Mouse (Mus musculus) heart, embryonic 15.5 days (tissue): ENCODE results near the gene Ccdc182. TPM values are rescaled to one million over a fixed set of nuclear protein-coding genes. Genes with fewer than 3 reads are reported as not detected.

Experiments used
- ATAC-seq: fragments of 200-750 bp; cut with Nextera tagmentation; replicated peaks from 2 replicates; pipeline ENCODE4 v1.8.0; 2017; ENCODE audit warnings: low read depth, moderate TSS enrichment; ENCODE audit not compliant: insufficient number of reproducible peaks, insufficient read depth, low FRiP score
- H3K27ac ChIP-seq: fragments of 300-500 bp; sonication (generic); 2 replicates; pipeline ENCODE4 v1.5.1; 2015; ENCODE audit warnings: mild to moderate bottlenecking, inconsistent platforms
- H3K27me3 ChIP-seq: fragments of 300-500 bp; sonication (generic); 2 replicates; pipeline ENCODE4 v1.6.1; 2015; ENCODE audit warnings: inconsistent platforms
- H3K36me3 ChIP-seq: fragments of 300-500 bp; sonication (generic); 2 replicates; pipeline ENCODE4 v1.6.1; 2015; ENCODE audit warnings: mild to moderate bottlenecking, inconsistent platforms
- H3K4me1 ChIP-seq: fragments of 300-500 bp; sonication (generic); replicated peaks from 2 replicates; pipeline ENCODE4 v1.6.1; 2015; ENCODE audit warnings: inconsistent platforms
- H3K4me2 ChIP-seq: fragments of 300-500 bp; sonication (generic); 2 replicates; pipeline ENCODE4 v1.6.1; 2015; ENCODE audit warnings: inconsistent platforms, mild to moderate bottlenecking, moderate library complexity
- H3K4me3 ChIP-seq: fragments of 300-500 bp; sonication (generic); 2 replicates; pipeline ENCODE4 v1.5.1; 2015; ENCODE audit warnings: mild to moderate bottlenecking, inconsistent platforms
- H3K9ac ChIP-seq: fragments of 300-500 bp; sonication (generic); 2 replicates; pipeline ENCODE4 v1.6.1; 2015; ENCODE audit warnings: mild to moderate bottlenecking, inconsistent platforms
- H3K9me3 ChIP-seq: fragments of 300-500 bp; sonication (generic); replicated peaks from 2 replicates; pipeline ENCODE4 v1.6.1; 2016; ENCODE audit warnings: inconsistent platforms
- WGBS: fragments of 180-500 bp; shearing (Covaris S2); methylation state at CpG from one replicate; pipeline ENCODE4 v1.1.7; 2015; ENCODE audit warnings: mixed read lengths; 5-methylcytosine and 5-hydroxymethylcytosine counted together
- polyA plus RNA-seq: library from polyadenylated mRNA; unstranded; fragments of >200 nt; fragmentation: Nextera tagmentation; extraction: Ambion mirVana; gene quantifications from 2 replicates; pipeline ENCODE4 v1.2.1, GENCODE M21; 2015

The Ccdc182 gene
- polyA plus RNA-seq, 1 experiment from 2014 or later, result not detected

- Histone ChIP-seq H3K9me3 (no peaks in the 10 kb centered on the region), H3K9ac (no peak overlapping the region), H3K36me3 (no peaks in the 10 kb centered on the region), H3K4me3 (no peak overlapping the region), H3K27ac (peak overlapping the region; percentile 23), H3K4me1 (peaks cover 9% of the 10 kb centered on the region), H3K27me3 (no peaks in the 10 kb centered on the region), H3K4me2 (no peak overlapping the region)
- ATAC-seq, result no peak
- WGBS, result 24% methylated on average over 7 of the region's 7 CpGs
Observed at GRCm38 (mm10) chr11:88260463-88260862, 33.4 kb upstream of the Ccdc182 start.

DNA sequence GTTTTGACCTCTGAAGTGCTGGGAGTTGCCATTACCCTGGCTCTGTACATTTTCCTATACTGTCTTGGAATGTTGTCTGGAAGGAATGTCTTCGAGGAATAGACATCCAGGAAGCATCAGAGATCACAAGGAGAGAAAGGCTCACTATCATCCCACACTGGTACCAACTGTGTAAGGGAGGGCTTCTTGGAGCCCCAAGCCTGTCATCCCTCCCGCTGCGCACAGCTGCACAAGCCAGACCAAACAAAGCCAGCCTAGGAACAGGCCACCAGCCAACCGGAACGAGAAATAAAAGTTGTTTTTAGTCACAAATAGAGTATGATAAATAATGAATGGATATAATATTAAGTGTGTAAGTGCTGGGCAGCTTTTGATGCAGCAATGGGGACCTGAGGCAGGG is 29.0 kb upstream of the Ccdc182 start:
- 75% methylated on average over 5 of the region's 5 CpGs for WGBS
- H3K4me3 ChIP-seq, result no peak overlapping the region
- H3K9me3 ChIP-seq, result no peaks in the 10 kb centered on the region
- H3K4me2 ChIP-seq, result no peak overlapping the region
- no peak overlapping the region for H3K9ac ChIP-seq
- H3K27ac ChIP-seq, result no peak overlapping the region
- no peak for ATAC-seq
- peaks cover 14% of the 10 kb centered on the region for H3K4me1 ChIP-seq
- no peaks in the 10 kb centered on the region for H3K27me3 ChIP-seq
- H3K36me3 ChIP-seq, result no peaks in the 10 kb centered on the region

DNA sequence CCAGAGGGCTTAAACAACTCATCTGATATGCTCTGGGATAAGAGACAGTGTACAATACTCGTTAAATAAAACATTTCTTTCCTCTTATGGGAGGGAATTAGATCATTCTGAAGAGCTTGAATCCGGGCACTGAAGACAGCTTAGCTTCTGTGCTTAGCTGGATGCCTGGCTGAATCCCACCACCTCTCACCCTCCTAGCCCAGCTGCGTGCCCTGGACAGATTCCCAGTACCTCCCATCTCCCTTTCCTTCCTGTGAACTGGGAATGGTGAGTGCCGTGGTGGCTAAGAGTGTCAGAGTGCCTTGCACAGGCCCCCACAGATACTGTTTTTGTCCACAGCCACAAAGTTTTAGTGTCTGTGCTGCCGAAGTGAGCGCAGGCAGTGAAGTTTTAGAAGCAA is 27.5 kb upstream of the Ccdc182 start:
- peaks cover 5% of the 10 kb centered on the region; the same call in 1 of the 2 replicates for H3K4me1 ChIP-seq
- H3K4me2 ChIP-seq, result no peak overlapping the region
- no peak overlapping the region for H3K27ac ChIP-seq
- no peaks in the 10 kb centered on the region for H3K9me3 ChIP-seq
- H3K4me3 ChIP-seq, result no peak overlapping the region
- 59% methylated on average over 6 of the region's 6 CpGs for WGBS
- H3K9ac ChIP-seq, result no peak overlapping the region
- no peaks in the 10 kb centered on the region for H3K27me3 ChIP-seq
- no peaks in the 10 kb centered on the region for H3K36me3 ChIP-seq
- ATAC-seq, result no peak

- no peak for ATAC-seq
- no peaks in the 10 kb centered on the region for H3K27me3 ChIP-seq
- H3K4me3 ChIP-seq, result no peak overlapping the region
- H3K27ac ChIP-seq, result no peak overlapping the region
- H3K4me1 ChIP-seq, result peaks cover 20% of the 10 kb centered on the region
- H3K9ac ChIP-seq, result no peak overlapping the region
- H3K4me2 ChIP-seq, result no peak overlapping the region
- H3K9me3 ChIP-seq, result no peaks in the 10 kb centered on the region
- H3K36me3 ChIP-seq, result no peaks in the 10 kb centered on the region
- 64% methylated on average over 3 of the region's 3 CpGs for WGBS
Observed at GRCm38 (mm10) chr11:88271870-88272269, 22.0 kb upstream of the Ccdc182 start.

DNA sequence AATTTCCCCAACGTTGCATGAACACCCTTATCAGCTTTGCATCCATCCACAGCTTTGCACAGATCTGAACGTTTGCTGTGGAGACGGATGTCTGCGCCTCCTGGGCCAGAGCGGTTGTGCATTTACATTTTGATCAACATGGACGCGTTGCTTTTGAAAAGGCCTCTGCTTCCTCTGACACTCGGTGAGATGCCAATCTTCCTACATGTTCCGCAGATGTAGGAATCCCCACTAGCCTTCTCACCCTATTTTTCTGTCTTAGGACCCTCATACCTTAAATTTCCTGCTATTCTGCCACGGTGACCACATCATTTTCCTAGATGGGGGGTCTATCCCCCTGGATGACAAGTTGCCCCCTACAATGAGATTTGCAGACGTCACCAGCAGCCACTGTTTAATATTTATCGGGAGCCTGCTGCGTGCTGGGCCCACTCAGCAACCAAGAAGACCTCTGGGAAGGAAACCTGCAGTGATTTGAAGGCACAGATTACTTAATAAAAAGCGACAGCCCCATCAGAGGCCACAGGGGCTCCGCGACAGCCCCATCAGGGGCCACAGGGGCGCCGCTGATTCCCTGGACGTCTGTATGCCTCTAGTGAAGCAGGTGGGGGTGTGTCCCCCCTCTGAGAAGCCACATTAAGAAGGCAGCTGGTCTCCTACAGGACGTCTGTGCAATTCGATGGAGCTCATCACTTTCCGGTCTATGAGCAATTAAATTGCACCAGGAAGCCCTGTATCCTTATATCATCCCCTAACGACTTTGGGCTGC is 19.6 kb upstream of the Ccdc182 start:
- Histone ChIP-seq H3K27me3 (no peaks in the 10 kb centered on the region), H3K4me1 (peaks cover 20% of the 10 kb centered on the region), H3K4me3 (no peak overlapping the region), H3K27ac (no peak overlapping the region), H3K9ac (no peak overlapping the region), H3K4me2 (no peak overlapping the region), H3K36me3 (no peaks in the 10 kb centered on the region), H3K9me3 (no peaks in the 10 kb centered on the region)
- no peak for ATAC-seq
- WGBS, result 66% methylated on average over 23 of the region's 23 CpGs

GRCm38 (mm10) chr11:88274901-88275498 is 18.9 kb upstream of the Ccdc182 start:
- ATAC-seq, result no peak
- no peak overlapping the region for H3K4me3 ChIP-seq
- H3K9ac ChIP-seq, result no peak overlapping the region
- H3K4me2 ChIP-seq, result no peak overlapping the region
- no peaks in the 10 kb centered on the region for H3K36me3 ChIP-seq
- H3K9me3 ChIP-seq, result no peaks in the 10 kb centered on the region
- peaks cover 20% of the 10 kb centered on the region for H3K4me1 ChIP-seq
- WGBS, result 32% methylated on average over 13 of the region's 13 CpGs
- H3K27ac ChIP-seq, result no peak overlapping the region
- H3K27me3 ChIP-seq, result no peaks in the 10 kb centered on the region

DNA sequence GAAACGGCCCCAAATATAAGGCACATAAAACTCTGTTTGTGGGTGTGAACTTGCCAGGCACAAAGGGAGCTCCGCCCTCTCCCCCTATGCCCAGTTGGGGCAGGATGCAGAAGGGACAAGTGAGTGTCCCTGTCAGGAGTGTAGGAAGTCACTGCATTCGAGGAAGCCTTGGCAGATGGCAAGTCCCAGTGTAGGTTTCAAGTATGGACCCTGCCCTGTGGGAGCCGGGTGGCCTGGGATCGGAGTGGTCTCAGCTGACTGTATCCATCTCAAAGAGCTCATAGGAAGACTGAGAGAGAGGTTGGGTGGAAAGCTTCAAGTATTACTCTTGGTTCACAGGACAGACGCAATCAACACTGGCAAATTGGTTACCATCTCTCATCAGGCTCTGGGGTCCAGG is 17.9 kb upstream of the Ccdc182 start:
- peak overlapping the region; percentile 36; the same call in 1 of the 2 replicates for H3K27ac ChIP-seq
- ATAC-seq, result no peak

DNA sequence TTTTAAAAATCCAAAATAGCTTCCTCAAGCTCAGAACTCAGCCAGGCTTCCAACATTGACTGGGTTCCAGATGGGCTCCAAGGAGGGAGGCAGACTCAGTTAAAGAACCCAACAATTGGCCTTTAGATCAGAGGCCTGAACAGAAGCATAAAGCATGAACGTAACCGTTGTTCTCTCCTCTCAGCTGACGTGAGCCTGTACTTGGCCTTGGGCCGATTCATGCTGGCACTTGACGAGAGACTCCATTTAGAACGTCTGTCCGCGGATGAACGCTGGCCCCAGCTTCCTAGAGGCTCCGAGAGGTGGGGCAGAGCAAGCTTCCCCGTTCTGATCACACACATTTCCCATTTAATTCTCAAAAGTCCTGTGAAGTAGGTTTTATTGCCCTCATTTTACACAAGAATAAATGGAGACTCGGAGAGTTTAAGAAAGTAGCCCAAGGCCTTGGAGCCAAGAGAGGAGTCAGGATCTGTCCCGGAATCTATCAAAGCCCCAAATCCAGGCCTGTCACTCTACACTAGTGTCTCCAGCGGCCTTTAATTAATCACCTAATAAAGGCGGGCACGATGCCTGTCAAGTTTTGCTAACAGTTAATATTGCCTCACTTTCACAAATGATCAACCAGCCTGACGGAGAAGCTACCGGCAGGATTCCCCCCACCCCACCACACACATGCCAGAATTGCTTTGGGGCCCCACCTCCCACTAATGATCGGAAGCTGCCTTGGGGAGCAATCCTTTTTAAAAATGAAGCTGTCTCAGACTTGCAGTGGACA is 17.1 kb upstream of the Ccdc182 start:
- H3K27ac ChIP-seq, result peak overlapping the region; percentile 36; the same call in 1 of the 2 replicates
- H3K4me2 ChIP-seq, result no peak overlapping the region
- H3K36me3 ChIP-seq, result no peaks in the 10 kb centered on the region
- H3K4me1 ChIP-seq, result peaks cover 20% of the 10 kb centered on the region
- no peaks in the 10 kb centered on the region for H3K9me3 ChIP-seq
- no peak for ATAC-seq
- no peaks in the 10 kb centered on the region for H3K27me3 ChIP-seq
- H3K4me3 ChIP-seq, result no peak overlapping the region
- no peak overlapping the region for H3K9ac ChIP-seq
- 57% methylated on average over 19 of the region's 19 CpGs for WGBS

More for the DNA sequence above, 17.9 kb upstream of the Ccdc182 start:
- whole genome bisulfite sequencing, result 74% methylated on average over 6 of the region's 6 CpGs
- Histone ChIP-seq H3K4me2 (no peak overlapping the region), H3K36me3 (no peaks in the 10 kb centered on the region), H3K27me3 (no peaks in the 10 kb centered on the region), H3K4me1 (peaks cover 20% of the 10 kb centered on the region), H3K9me3 (no peaks in the 10 kb centered on the region), H3K4me3 (no peak overlapping the region), H3K9ac (no peak overlapping the region)

GRCm38 (mm10) chr11:88279006-88279405 is 14.9 kb upstream of the Ccdc182 start:
- no peak for ATAC-seq
- Histone ChIP-seq H3K36me3 (no peaks in the 10 kb centered on the region), H3K4me2 (no peak overlapping the region), H3K9me3 (no peaks in the 10 kb centered on the region), H3K9ac (no peak overlapping the region), H3K4me1 (peaks cover 20% of the 10 kb centered on the region), H3K4me3 (no peak overlapping the region), H3K27ac (no peak overlapping the region), H3K27me3 (no peaks in the 10 kb centered on the region)
- WGBS, result 56% methylated on average over 4 of the region's 4 CpGs

DNA sequence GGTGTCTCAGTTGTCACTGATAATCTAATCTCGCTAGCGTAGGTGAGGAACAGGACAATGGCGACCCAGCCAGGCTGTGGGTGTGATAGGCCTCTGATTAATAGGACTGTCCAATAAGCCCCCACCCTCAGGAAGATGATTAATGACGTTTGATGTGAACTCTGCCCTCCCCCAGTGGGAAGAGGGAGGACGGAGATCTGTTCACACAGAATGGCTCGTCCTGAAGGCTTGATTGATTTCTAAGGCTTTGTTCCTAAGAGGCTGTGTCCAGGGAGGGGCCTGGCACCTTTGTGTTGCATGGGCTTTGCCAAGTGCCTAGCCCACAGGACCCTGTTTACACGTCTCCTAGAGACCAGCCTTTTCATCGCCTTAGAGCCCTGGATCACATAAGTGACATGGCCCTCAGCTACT is 13.4 kb upstream of the Ccdc182 start:
- no peak overlapping the region for H3K4me2 ChIP-seq
- no peak for ATAC-seq
- 33% methylated on average over 8 of the region's 8 CpGs for WGBS

DNA sequence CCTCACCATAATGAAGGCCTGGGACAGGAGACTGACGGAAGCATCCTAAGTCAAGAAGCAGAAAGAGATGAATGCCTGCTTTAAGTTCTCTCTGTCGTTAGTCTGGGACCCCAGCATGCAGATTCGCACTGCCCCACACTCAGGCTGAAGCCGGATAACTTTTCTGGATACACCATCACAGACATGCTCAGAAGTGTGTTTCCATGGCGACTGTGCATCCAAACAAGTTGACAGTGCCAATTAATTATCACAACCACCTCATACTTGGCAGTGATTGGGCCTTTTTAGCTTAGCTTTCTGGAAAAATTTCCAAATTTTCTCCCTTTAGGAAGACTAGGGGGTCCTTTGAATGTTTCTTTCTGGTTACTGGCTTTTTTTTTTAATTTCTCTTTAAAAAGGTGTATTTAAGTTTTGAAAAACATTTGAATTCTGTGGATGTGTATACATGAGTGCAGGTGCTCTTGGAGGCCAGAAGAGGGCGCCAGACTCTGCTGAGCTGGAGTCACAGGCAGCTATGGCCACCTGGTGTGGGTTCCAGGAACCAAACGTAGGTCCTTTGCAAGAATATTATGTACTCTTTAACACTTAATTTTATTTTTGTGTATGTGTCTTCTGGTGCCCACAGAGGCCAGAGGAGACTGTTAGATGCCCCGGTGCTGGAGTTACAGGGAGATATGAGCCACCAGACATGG is 12.3 kb upstream of the Ccdc182 start:
- Histone ChIP-seq H3K27me3 (no peaks in the 10 kb centered on the region), H3K9ac (no peak overlapping the region), H3K36me3 (no peaks in the 10 kb centered on the region), H3K9me3 (no peaks in the 10 kb centered on the region), H3K4me2 (no peak overlapping the region), H3K4me3 (no peak overlapping the region), H3K27ac (no peak overlapping the region), H3K4me1 (peaks cover 7% of the 10 kb centered on the region)
- 75% methylated on average over 8 of the region's 8 CpGs for WGBS
- ATAC-seq, result no peak

More for the DNA sequence above, 13.4 kb upstream of the Ccdc182 start:
- Histone ChIP-seq H3K4me3 (no peak overlapping the region), H3K9ac (no peak overlapping the region), H3K27ac (no peak overlapping the region), H3K36me3 (no peaks in the 10 kb centered on the region), H3K27me3 (no peaks in the 10 kb centered on the region), H3K9me3 (no peaks in the 10 kb centered on the region), H3K4me1 (peaks cover 12% of the 10 kb centered on the region)
